In genomic region chr19:45237665-45238209, GRCm38 (mm10) we compare ENCODE assay signal across 32 mouse cellular contexts. TPM values are rescaled to one million over a fixed set of nuclear protein-coding genes. Genes with fewer than 3 reads are reported as not detected.
DNase-seq lines count a peak whose midpoint lies in the region; ATAC-seq and TF ChIP-seq lines count a peak whose summit lies in the region.
"Had no signal": no experiment of that assay in that cellular context is flagged by ENCODE, and none has a peak within 500 bp of the region (broad histone marks: within the 10 kb centered on the region; RNA-seq: fewer than 3 reads in every experiment).

No protein-coding gene starts in this region.

- no peak overlapping the region for H3K9ac ChIP-seq in midbrain, postnatal 0 days (replicated peaks; ENCODE audit: low read length, poor library complexity, severe bottlenecking)
- H3K9ac ChIP-seq in hindbrain, embryonic 13.5 days: peak overlapping the region; percentile 87
- peak overlapping the region; percentile 92 for H3K9ac ChIP-seq in neural tube, embryonic 14.5 days (replicated peaks; ENCODE audit: low read depth, low read length)
- H3K9ac ChIP-seq: embryonic facial prominence, embryonic 13.5 days; forebrain, embryonic 15.5 days; intestine, embryonic 15.5 days; liver, embryonic 13.5 days had no signal

- no peaks in the 10 kb centered on the region for H3K9me3 ChIP-seq in midbrain, embryonic 10.5 days (replicated peaks)
- H3K9me3 ChIP-seq in midbrain, postnatal 0 days (ENCODE audit: low read length): no peaks in the 10 kb centered on the region
- no peaks in the 10 kb centered on the region for H3K9me3 ChIP-seq in hindbrain, embryonic 13.5 days
- H3K9me3 ChIP-seq in limb, embryonic 10.5 days (replicated peaks): no peaks in the 10 kb centered on the region
- no peaks in the 10 kb centered on the region for H3K9me3 ChIP-seq in neural tube, embryonic 14.5 days (ENCODE audit: control insufficient read depth, low read length)
- H3K9me3 ChIP-seq: embryonic facial prominence, embryonic 13.5 days; forebrain, embryonic 15.5 days; intestine, embryonic 15.5 days; liver, embryonic 13.5 days had no signal

- no peaks in the 10 kb centered on the region for H3K36me3 ChIP-seq in midbrain, embryonic 10.5 days
- no peaks in the 10 kb centered on the region for H3K36me3 ChIP-seq in midbrain, postnatal 0 days (ENCODE audit: insufficient read depth, low read length)
- H3K36me3 ChIP-seq in hindbrain, embryonic 13.5 days: no peaks in the 10 kb centered on the region
- H3K36me3 ChIP-seq in limb, embryonic 10.5 days: no peaks in the 10 kb centered on the region
- H3K36me3 ChIP-seq in neural tube, embryonic 14.5 days (ENCODE audit: control insufficient read depth, insufficient read depth, low read length): no peaks in the 10 kb centered on the region
- H3K36me3 ChIP-seq: embryonic facial prominence, embryonic 13.5 days; forebrain, embryonic 15.5 days; intestine, embryonic 15.5 days; liver, embryonic 13.5 days had no signal

- H3K27me3 ChIP-seq in midbrain, embryonic 10.5 days (ENCODE audit: low read depth, poor library complexity, severe bottlenecking): peaks cover 100% of the 10 kb centered on the region
- H3K27me3 ChIP-seq in midbrain, postnatal 0 days (ENCODE audit: insufficient read depth, low read length): peaks cover 75% of the 10 kb centered on the region
- H3K27me3 ChIP-seq in hindbrain, embryonic 13.5 days: peaks cover 92% of the 10 kb centered on the region
- peaks cover 100% of the 10 kb centered on the region for H3K27me3 ChIP-seq in limb, embryonic 10.5 days (ENCODE audit: low read depth, poor library complexity, severe bottlenecking)
- peaks cover 25% of the 10 kb centered on the region for H3K27me3 ChIP-seq in neural tube, embryonic 14.5 days (ENCODE audit: control insufficient read depth, insufficient read depth, low read length)

- H3K4me3 ChIP-seq in midbrain, embryonic 10.5 days: no peak overlapping the region
- no peak overlapping the region for H3K4me3 ChIP-seq in midbrain, postnatal 0 days (ENCODE audit: low read depth, low read length)
- H3K4me3 ChIP-seq in hindbrain, embryonic 13.5 days: peak overlapping the region; percentile 57
- H3K4me3 ChIP-seq in limb, embryonic 10.5 days: peak overlapping the region; percentile 49
- H3K4me3 ChIP-seq in neural tube, embryonic 14.5 days (ENCODE audit: low read depth, low read length): peak overlapping the region; percentile 65
- H3K4me3 ChIP-seq: embryonic facial prominence, embryonic 13.5 days; erythroblast, embryonic 14.5 days; forebrain, embryonic 15.5 days; intestine, embryonic 15.5 days; liver, embryonic 13.5 days; myocyte had no signal

- no peak overlapping the region for H3K27ac ChIP-seq in midbrain, embryonic 10.5 days (replicated peaks)
- no peak overlapping the region for H3K27ac ChIP-seq in midbrain, postnatal 0 days (ENCODE audit: low read depth, low read length)
- peak overlapping the region; percentile 97 for H3K27ac ChIP-seq in hindbrain, embryonic 13.5 days
- H3K27ac ChIP-seq in limb, embryonic 10.5 days: no peak overlapping the region
- H3K27ac ChIP-seq in neural tube, embryonic 14.5 days (ENCODE audit: low read depth, low read length): peak overlapping the region; percentile 68; the same call in 1 of the 2 replicates
- H3K27ac ChIP-seq: embryonic facial prominence, embryonic 13.5 days; forebrain, embryonic 15.5 days; intestine, embryonic 15.5 days; liver, embryonic 13.5 days had no signal

- DNase-seq in midbrain, embryonic 10.5 days (ENCODE audit: low spot score): peak; percentile 21
- DNase-seq in midbrain, postnatal 0 days (ENCODE audit: low spot score): no peak
- peak; percentile 34 for DNase-seq in limb, embryonic 10.5 days (ENCODE audit: low spot score)
- DNase-seq in gastrocnemius, adult 8-10 months (ENCODE audit: low spot score in 2 of 2): no peak
- DNase-seq: adrenal gland, adult 2 months; cerebellum, adult 11 months; cerebellum, postnatal 10 days; gastrocnemius, postnatal 25 days; heart, postnatal 36 days; kidney, adult 9 months; kidney, postnatal 14 days; liver, embryonic 13.5 days; lung, adult 2 months; lung, postnatal 14 days; thymus, postnatal 4 days had no signal

- 5% methylated on average over 3 of the region's 3 CpGs for WGBS in midbrain, embryonic 10.5 days
- 5% methylated on average over 3 of the region's 3 CpGs for WGBS in midbrain, postnatal 0 days
- 6% methylated on average over 3 of the region's 3 CpGs for WGBS in hindbrain, embryonic 13.5 days
- 6% methylated on average over 3 of the region's 3 CpGs for WGBS in limb, embryonic 10.5 days
- WGBS in neural tube, embryonic 14.5 days: 3% methylated on average over 3 of the region's 3 CpGs

- H3K4me1 ChIP-seq in midbrain, embryonic 10.5 days: peaks cover 33% of the 10 kb centered on the region
- H3K4me1 ChIP-seq in midbrain, postnatal 0 days (ENCODE audit: insufficient read depth, low read length): no peaks in the 10 kb centered on the region
- peaks cover 47% of the 10 kb centered on the region for H3K4me1 ChIP-seq in hindbrain, embryonic 13.5 days (replicated peaks)
- peaks cover 51% of the 10 kb centered on the region for H3K4me1 ChIP-seq in limb, embryonic 10.5 days
- peaks cover 14% of the 10 kb centered on the region for H3K4me1 ChIP-seq in neural tube, embryonic 14.5 days (ENCODE audit: control insufficient read depth, insufficient read depth, low read length)

- TF ChIP-seq CTCF in midbrain, postnatal 0 days (IDR thresholded peaks at IDR 0.05): no peak

- no peak overlapping the region for H3K4me2 ChIP-seq in midbrain, postnatal 0 days (ENCODE audit: low read depth, low read length, poor library complexity, severe bottlenecking)
- peak overlapping the region; percentile 64 for H3K4me2 ChIP-seq in hindbrain, embryonic 13.5 days
- H3K4me2 ChIP-seq in neural tube, embryonic 14.5 days (ENCODE audit: low read depth, low read length): peak overlapping the region; percentile 57
- H3K4me2 ChIP-seq: forebrain, embryonic 15.5 days; intestine, embryonic 15.5 days; liver, embryonic 13.5 days had no signal

- no peak for ATAC-seq in midbrain, postnatal 0 days (ENCODE audit: low FRiP score)
- no peak for ATAC-seq in hindbrain, embryonic 13.5 days (ENCODE audit: low FRiP score)
- ATAC-seq in neural tube, embryonic 14.5 days (ENCODE audit: low read depth): no peak
- ATAC-seq in CD4-positive, CD25-positive, alpha-beta regulatory T cell, adult 4 months: no peak
- ATAC-seq: forebrain, embryonic 15.5 days; intestine, embryonic 15.5 days had no signal

RNA-seq across cellular contexts. Expression of gene Lbx1, which starts 2.1 kb away (rescaled TPM):
- polyA plus RNA-seq in midbrain, embryonic 10.5 days (2016; fragmentation: Nextera tagmentation; extraction: Ambion mirVana): 0.05 TPM in 1 of 2 replicates, not detected in the other
- total RNA-seq in midbrain, postnatal 0 days (2014; rRNA removed): 1.3 and 2.1 TPM in 2 replicates
- polyA plus RNA-seq in midbrain, postnatal 0 days (2015; fragmentation: Nextera tagmentation; extraction: Ambion mirVana): 0.10 TPM in 1 of 2 replicates, not detected in the other
- 9.5 and 11.8 TPM in 2 replicates for polyA plus RNA-seq in hindbrain, embryonic 13.5 days (2015; fragmentation: Nextera tagmentation; extraction: Ambion mirVana)
- 3.9 and 6.3 TPM in 2 replicates for polyA plus RNA-seq in limb, embryonic 10.5 days (2016; fragmentation: Nextera tagmentation; extraction: Ambion mirVana)
- polyA plus RNA-seq in neural tube, embryonic 14.5 days (2014; fragmentation: Nextera tagmentation; extraction: Ambion mirVana): 23.0 and 24.3 TPM in 2 replicates
- not detected for polyA plus RNA-seq in CD4-positive, CD25-positive, alpha-beta regulatory T cell, adult 4 months (2017; shearing (Covaris generic))
- 10 to 100 TPM; 59.4 to 70.9 (median 64.3) TPM for total RNA-seq in gastrocnemius, adult 8-10 months (2022)
- total RNA-seq: layer of hippocampus, adult 18-20 months; layer of hippocampus, postnatal 14 days; left cerebral cortex, adult 8-10 months; megakaryocyte, adult 5-6 weeks; MEL had no signal
- polyA plus RNA-seq: adrenal gland, adult 2 months; cortical plate, adult 2 months; erythroblast, embryonic 14.5 days; forebrain, embryonic 15.5 days; heart, embryonic 14.5 days; liver, embryonic 13.5 days; spleen, adult 2 months; testis, adult 2 months had no signal

Comparison
In these comparisons a context has a peak if more than half of its experiments do, and no peak if none do; other contexts are left out.
1. DNase-seq: peak in midbrain, embryonic 10.5 days (single experiment) and limb, embryonic 10.5 days (single experiment); none in midbrain, postnatal 0 days (single experiment) and gastrocnemius, adult 8-10 months (0 of 2).
2. H3K27ac ChIP-seq: peak in hindbrain, embryonic 13.5 days (single experiment) and neural tube, embryonic 14.5 days (single experiment); none in midbrain, embryonic 10.5 days (single experiment), midbrain, postnatal 0 days (single experiment) and limb, embryonic 10.5 days (single experiment).
3. H3K4me3 ChIP-seq: peak in hindbrain, embryonic 13.5 days (single experiment), limb, embryonic 10.5 days (single experiment) and neural tube, embryonic 14.5 days (single experiment); none in midbrain, embryonic 10.5 days (single experiment) and midbrain, postnatal 0 days (single experiment).